Mouse (Mus musculus): ENCODE data around the gene Nmu. TPM values are rescaled to one million over a fixed set of nuclear protein-coding genes. Genes with fewer than 3 reads are reported as not detected.

Gene Nmu
- polyA plus RNA-seq, 1 experiment from 2014 or later, result not detected

GRCm38 (mm10) chr5:76379216-76379615 lies 15.6 kb upstream of the Nmu start:
- H3K9ac ChIP-seq (ENCODE audit: low read length), result no peak overlapping the region
- ATAC-seq (ENCODE audit: insufficient number of reproducible peaks, insufficient read depth, low FRiP score, low read depth), result no peak
- peaks cover 0 to 4% of the 10 kb centered on the region in 2 experiments; a peak in 2 of 4 replicates for H3K4me1 ChIP-seq (ENCODE audit: control insufficient read depth in 2 of 2, insufficient read depth in 2 of 2, low read length in 2 of 2)
- H3K36me3 ChIP-seq (ENCODE audit: control insufficient read depth, insufficient read depth, low read length), result no peaks in the 10 kb centered on the region
- 18% methylated on average over 3 of the region's 3 CpGs for WGBS
- no peaks in the 10 kb centered on the region for H3K27me3 ChIP-seq (ENCODE audit: control insufficient read depth, insufficient read depth, low read length)
- no peak overlapping the region for H3K4me2 ChIP-seq (ENCODE audit: low read length)
- no peak overlapping the region for H3K27ac ChIP-seq (replicated peaks in 1 of 2; ENCODE audit: control insufficient read depth in 1 of 2, insufficient read depth in 1 of 2, low read depth in 2 of 2, low read length in 2 of 2)
- no peaks in the 10 kb centered on the region for H3K9me3 ChIP-seq (ENCODE audit: control insufficient read depth, low read length)
- H3K4me3 ChIP-seq (ENCODE audit: control insufficient read depth in 1 of 2, insufficient read depth in 1 of 2, low read depth in 1 of 2, low read length in 2 of 2), result no peak overlapping the region

- WGBS, result 67% methylated on average over 8 of the region's 8 CpGs
These were observed 5.7 kb upstream of the Nmu start for GRCm38 (mm10) chr5:76369215-76369840.

GRCm38 (mm10) chr5:76365406-76365805 lies 1.8 kb upstream of the Nmu start:
- H3K4me1 ChIP-seq (ENCODE audit: control insufficient read depth in 2 of 2, insufficient read depth in 2 of 2, low read length in 2 of 2), result peaks cover 6 to 8% of the 10 kb centered on the region in 2 experiments; a peak in 3 of 4 replicates
- H3K27me3 ChIP-seq (ENCODE audit: control insufficient read depth, insufficient read depth, low read length), result peaks cover 24% of the 10 kb centered on the region
- H3K9ac ChIP-seq (ENCODE audit: low read length), result no peak overlapping the region
- H3K4me2 ChIP-seq (ENCODE audit: low read length), result no peak overlapping the region
- ATAC-seq (ENCODE audit: insufficient number of reproducible peaks, insufficient read depth, low FRiP score, low read depth), result no peak
- H3K4me3 ChIP-seq (ENCODE audit: control insufficient read depth in 1 of 2, insufficient read depth in 1 of 2, low read depth in 1 of 2, low read length in 2 of 2), result no peak overlapping the region
- no peaks in the 10 kb centered on the region for H3K36me3 ChIP-seq (ENCODE audit: control insufficient read depth, insufficient read depth, low read length)
- 59% methylated on average over 5 of the region's 5 CpGs for WGBS
- no peak overlapping the region for H3K27ac ChIP-seq (replicated peaks in 1 of 2; ENCODE audit: control insufficient read depth in 1 of 2, insufficient read depth in 1 of 2, low read depth in 2 of 2, low read length in 2 of 2)
- no peaks in the 10 kb centered on the region for H3K9me3 ChIP-seq (ENCODE audit: control insufficient read depth, low read length)

More at GRCm38 (mm10) chr5:76369215-76369840, 5.7 kb upstream of the Nmu start:
- no peak overlapping the region for H3K4me2 ChIP-seq (ENCODE audit: low read length)
- no peak overlapping the region for H3K27ac ChIP-seq (replicated peaks in 1 of 2; ENCODE audit: control insufficient read depth in 1 of 2, insufficient read depth in 1 of 2, low read depth in 2 of 2, low read length in 2 of 2)
- H3K9me3 ChIP-seq (ENCODE audit: control insufficient read depth, low read length), result no peaks in the 10 kb centered on the region
- no peak for ATAC-seq (ENCODE audit: insufficient number of reproducible peaks, insufficient read depth, low FRiP score, low read depth)
- no peak overlapping the region for H3K9ac ChIP-seq (ENCODE audit: low read length)
- H3K27me3 ChIP-seq (ENCODE audit: control insufficient read depth, insufficient read depth, low read length), result peaks cover 2% of the 10 kb centered on the region
- H3K4me3 ChIP-seq (ENCODE audit: control insufficient read depth in 1 of 2, insufficient read depth in 1 of 2, low read depth in 1 of 2, low read length in 2 of 2), result no peak overlapping the region
- no peaks in the 10 kb centered on the region for H3K36me3 ChIP-seq (ENCODE audit: control insufficient read depth, insufficient read depth, low read length)
- peaks cover 0 to 7% of the 10 kb centered on the region in 2 experiments; a peak in 1 of 4 replicates for H3K4me1 ChIP-seq (ENCODE audit: control insufficient read depth in 2 of 2, insufficient read depth in 2 of 2, low read length in 2 of 2)

GRCm38 (mm10) chr5:76360786-76361185 lies 2.8 kb downstream of the Nmu start:
- Histone ChIP-seq H3K9me3 (ENCODE audit: control insufficient read depth, low read length) (no peaks in the 10 kb centered on the region), H3K36me3 (ENCODE audit: control insufficient read depth, insufficient read depth, low read length) (no peaks in the 10 kb centered on the region), H3K4me2 (ENCODE audit: low read length) (no peak overlapping the region), H3K4me3 (ENCODE audit: control insufficient read depth in 1 of 2, insufficient read depth in 1 of 2, low read depth in 1 of 2, low read length in 2 of 2) (no peak overlapping the region), H3K4me1 (ENCODE audit: control insufficient read depth in 2 of 2, insufficient read depth in 2 of 2, low read length in 2 of 2) (peaks cover 6 to 8% of the 10 kb centered on the region in 2 experiments; a peak in 3 of 4 replicates), H3K27me3 (ENCODE audit: control insufficient read depth, insufficient read depth, low read length) (peaks cover 24% of the 10 kb centered on the region), H3K27ac (replicated peaks in 1 of 2; ENCODE audit: control insufficient read depth in 1 of 2, insufficient read depth in 1 of 2, low read depth in 2 of 2, low read length in 2 of 2) (no peak overlapping the region), H3K9ac (ENCODE audit: low read length) (no peak overlapping the region)
- 81% methylated on average over 4 of the region's 4 CpGs for WGBS
- ATAC-seq (ENCODE audit: insufficient number of reproducible peaks, insufficient read depth, low FRiP score, low read depth), result no peak

GRCm38 (mm10) chr5:76360057-76360456 lies 3.5 kb downstream of the Nmu start:
- H3K9me3 ChIP-seq (ENCODE audit: control insufficient read depth, low read length), result no peaks in the 10 kb centered on the region
- H3K27ac ChIP-seq (replicated peaks in 1 of 2; ENCODE audit: control insufficient read depth in 1 of 2, insufficient read depth in 1 of 2, low read depth in 2 of 2, low read length in 2 of 2), result no peak overlapping the region
- peaks cover 6 to 8% of the 10 kb centered on the region in 2 experiments; a peak in 3 of 4 replicates for H3K4me1 ChIP-seq (ENCODE audit: control insufficient read depth in 2 of 2, insufficient read depth in 2 of 2, low read length in 2 of 2)
- 70% methylated on average over 1 of the region's 1 CpGs for WGBS
- H3K4me2 ChIP-seq (ENCODE audit: low read length), result no peak overlapping the region
- H3K27me3 ChIP-seq (ENCODE audit: control insufficient read depth, insufficient read depth, low read length), result peaks cover 24% of the 10 kb centered on the region
- no peak overlapping the region for H3K9ac ChIP-seq (ENCODE audit: low read length)
- no peak overlapping the region for H3K4me3 ChIP-seq (ENCODE audit: control insufficient read depth in 1 of 2, insufficient read depth in 1 of 2, low read depth in 1 of 2, low read length in 2 of 2)
- H3K36me3 ChIP-seq (ENCODE audit: control insufficient read depth, insufficient read depth, low read length), result no peaks in the 10 kb centered on the region
- ATAC-seq (ENCODE audit: insufficient number of reproducible peaks, insufficient read depth, low FRiP score, low read depth), result no peak

GRCm38 (mm10) chr5:76351953-76352611 lies 11.5 kb downstream of the Nmu start:
- WGBS, result 75% methylated on average over 7 of the region's 7 CpGs

GRCm38 (mm10) chr5:76351537-76351936 lies 12.1 kb downstream of the Nmu start:
- ATAC-seq (ENCODE audit: insufficient number of reproducible peaks, insufficient read depth, low FRiP score, low read depth), result no peak
- no peak overlapping the region for H3K27ac ChIP-seq (replicated peaks in 1 of 2; ENCODE audit: control insufficient read depth in 1 of 2, insufficient read depth in 1 of 2, low read depth in 2 of 2, low read length in 2 of 2)
- no peak overlapping the region for H3K4me2 ChIP-seq (ENCODE audit: low read length)
- WGBS, result 65% methylated on average over 5 of the region's 5 CpGs
- no peaks in the 10 kb centered on the region for H3K9me3 ChIP-seq (ENCODE audit: control insufficient read depth, low read length)
- no peaks in the 10 kb centered on the region for H3K36me3 ChIP-seq (ENCODE audit: control insufficient read depth, insufficient read depth, low read length)
- H3K4me1 ChIP-seq (ENCODE audit: control insufficient read depth in 2 of 2, insufficient read depth in 2 of 2, low read length in 2 of 2), result no peaks in the 10 kb centered on the region
- no peak overlapping the region for H3K9ac ChIP-seq (ENCODE audit: low read length)
- H3K27me3 ChIP-seq (ENCODE audit: control insufficient read depth, insufficient read depth, low read length), result no peaks in the 10 kb centered on the region
- no peak overlapping the region for H3K4me3 ChIP-seq (ENCODE audit: control insufficient read depth in 1 of 2, insufficient read depth in 1 of 2, low read depth in 1 of 2, low read length in 2 of 2)

More at GRCm38 (mm10) chr5:76351953-76352611, 11.5 kb downstream of the Nmu start:
- no peaks in the 10 kb centered on the region for H3K4me1 ChIP-seq (ENCODE audit: control insufficient read depth in 2 of 2, insufficient read depth in 2 of 2, low read length in 2 of 2)
- ATAC-seq (ENCODE audit: insufficient number of reproducible peaks, insufficient read depth, low FRiP score, low read depth), result no peak
- no peaks in the 10 kb centered on the region for H3K27me3 ChIP-seq (ENCODE audit: control insufficient read depth, insufficient read depth, low read length)
- no peaks in the 10 kb centered on the region for H3K36me3 ChIP-seq (ENCODE audit: control insufficient read depth, insufficient read depth, low read length)
- no peak overlapping the region for H3K27ac ChIP-seq (replicated peaks in 1 of 2; ENCODE audit: control insufficient read depth in 1 of 2, insufficient read depth in 1 of 2, low read depth in 2 of 2, low read length in 2 of 2)
- H3K9me3 ChIP-seq (ENCODE audit: control insufficient read depth, low read length), result no peaks in the 10 kb centered on the region
- H3K4me2 ChIP-seq (ENCODE audit: low read length), result no peak overlapping the region
- no peak overlapping the region for H3K4me3 ChIP-seq (ENCODE audit: control insufficient read depth in 1 of 2, insufficient read depth in 1 of 2, low read depth in 1 of 2, low read length in 2 of 2)
- no peak overlapping the region for H3K9ac ChIP-seq (ENCODE audit: low read length)
